Mouse (Mus musculus): ENCODE data around the gene Chrna1. TPM values are rescaled to one million over a fixed set of nuclear protein-coding genes. Genes with fewer than 3 reads are reported as not detected.
A peak's percentile ranks its signal among the peaks of the same experiment; 100 is the strongest.

Gene Chrna1
- polyA plus RNA-seq, 1 experiment from 2014 or later = 0.74 TPM

DNA sequence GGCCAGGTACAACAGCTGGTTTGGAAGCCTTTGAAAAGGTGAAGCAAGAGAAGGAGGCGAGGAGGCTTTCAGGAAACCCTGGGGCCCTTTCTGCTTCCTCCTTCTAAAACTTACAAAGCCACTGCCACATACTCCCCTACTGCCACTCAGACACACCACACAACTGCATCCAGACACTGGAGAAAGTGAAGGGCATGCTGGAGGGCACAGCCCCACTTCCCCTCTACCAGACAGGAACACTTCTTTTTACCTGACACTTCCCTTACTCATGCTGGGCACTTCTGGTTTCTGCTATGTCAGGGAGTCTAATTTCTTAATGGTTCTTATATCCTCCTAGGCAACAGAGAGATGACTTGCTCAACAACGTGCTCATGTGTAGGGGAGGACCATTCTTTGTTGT is 31.6 kb downstream of the Chrna1 start:
- no peaks in the 10 kb centered on the region for H3K9me3 ChIP-seq (replicated peaks)
- ATAC-seq (ENCODE audit: low FRiP score) = no peak
- no peaks in the 10 kb centered on the region for H3K36me3 ChIP-seq
- no peak overlapping the region for H3K27ac ChIP-seq
- H3K9ac ChIP-seq = no peak overlapping the region
- H3K4me1 ChIP-seq = 0 out of 2 replicates have a peak, but pooled peaks cover 4% of the 10 kb centered on the region
- H3K27me3 ChIP-seq = 0 out of 2 replicates have a peak, but pooled peaks cover 8% of the 10 kb centered on the region
- H3K4me2 ChIP-seq (replicated peaks) = no peak overlapping the region
- H3K4me3 ChIP-seq = no peak overlapping the region
- WGBS = 63% methylated on average over 2 of the region's 2 CpGs

DNA sequence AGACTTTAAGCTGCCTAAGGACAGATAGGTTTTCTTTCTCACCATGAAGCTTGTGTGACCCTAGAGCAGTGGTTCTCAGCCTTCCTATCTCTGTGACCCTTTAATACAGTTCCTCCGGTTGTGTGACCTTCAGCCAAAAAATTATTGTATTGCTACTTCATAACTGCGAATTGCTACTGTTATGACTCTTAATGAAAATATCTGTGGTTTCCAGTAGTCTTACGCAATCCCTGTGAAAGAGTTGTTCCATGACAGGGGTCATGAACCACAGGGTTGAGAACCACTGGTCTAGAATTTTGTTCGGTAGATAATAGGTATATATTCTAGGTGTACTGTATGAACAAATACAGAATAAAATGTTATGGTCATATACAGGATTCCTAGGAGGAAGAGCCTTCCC is 32.9 kb downstream of the Chrna1 start:
- Histone ChIP-seq H3K4me3 (no peak overlapping the region), H3K27me3 (0 out of 2 replicates have a peak, but pooled peaks cover 8% of the 10 kb centered on the region), H3K9me3 (replicated peaks) (no peaks in the 10 kb centered on the region), H3K9ac (no peak overlapping the region), H3K27ac (no peak overlapping the region), H3K4me1 (0 out of 2 replicates have a peak, but pooled peaks cover 4% of the 10 kb centered on the region), H3K36me3 (no peaks in the 10 kb centered on the region), H3K4me2 (replicated peaks) (no peak overlapping the region)
- WGBS = 94% methylated on average over 4 of the region's 4 CpGs
- no peak for ATAC-seq (ENCODE audit: low FRiP score)

DNA sequence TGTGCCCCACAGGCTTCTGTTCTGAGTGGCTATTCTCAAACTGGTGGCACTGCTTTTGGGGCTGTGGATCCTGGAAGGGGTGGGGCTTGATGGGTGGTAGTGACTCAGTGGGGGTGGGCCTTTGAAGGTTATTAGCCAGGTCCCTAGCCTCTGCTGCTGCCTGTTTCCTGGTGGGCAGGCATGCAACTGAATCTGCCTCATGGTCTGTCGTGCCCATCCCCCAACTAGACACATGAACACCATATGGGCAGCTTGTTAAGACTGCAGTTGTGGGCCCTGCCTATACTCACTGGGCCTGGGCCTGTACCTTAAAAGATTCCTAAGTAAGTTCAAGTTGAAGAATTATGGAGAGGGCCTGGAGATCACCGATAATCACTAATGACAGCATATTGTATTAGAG is 34.6 kb downstream of the Chrna1 start:
- no peak overlapping the region for H3K9ac ChIP-seq
- peaks cover 8% of the 10 kb centered on the region; the same call in 1 of the 2 replicates for H3K27me3 ChIP-seq
- peaks cover 8% of the 10 kb centered on the region; the same call in 1 of the 2 replicates for H3K4me1 ChIP-seq
- ATAC-seq (ENCODE audit: low FRiP score) = no peak
- WGBS = 60% methylated on average over 2 of the region's 2 CpGs
- H3K27ac ChIP-seq = no peak overlapping the region
- H3K4me2 ChIP-seq (replicated peaks) = no peak overlapping the region
- no peak overlapping the region for H3K4me3 ChIP-seq
- H3K36me3 ChIP-seq = no peaks in the 10 kb centered on the region
- H3K9me3 ChIP-seq (replicated peaks) = no peaks in the 10 kb centered on the region

DNA sequence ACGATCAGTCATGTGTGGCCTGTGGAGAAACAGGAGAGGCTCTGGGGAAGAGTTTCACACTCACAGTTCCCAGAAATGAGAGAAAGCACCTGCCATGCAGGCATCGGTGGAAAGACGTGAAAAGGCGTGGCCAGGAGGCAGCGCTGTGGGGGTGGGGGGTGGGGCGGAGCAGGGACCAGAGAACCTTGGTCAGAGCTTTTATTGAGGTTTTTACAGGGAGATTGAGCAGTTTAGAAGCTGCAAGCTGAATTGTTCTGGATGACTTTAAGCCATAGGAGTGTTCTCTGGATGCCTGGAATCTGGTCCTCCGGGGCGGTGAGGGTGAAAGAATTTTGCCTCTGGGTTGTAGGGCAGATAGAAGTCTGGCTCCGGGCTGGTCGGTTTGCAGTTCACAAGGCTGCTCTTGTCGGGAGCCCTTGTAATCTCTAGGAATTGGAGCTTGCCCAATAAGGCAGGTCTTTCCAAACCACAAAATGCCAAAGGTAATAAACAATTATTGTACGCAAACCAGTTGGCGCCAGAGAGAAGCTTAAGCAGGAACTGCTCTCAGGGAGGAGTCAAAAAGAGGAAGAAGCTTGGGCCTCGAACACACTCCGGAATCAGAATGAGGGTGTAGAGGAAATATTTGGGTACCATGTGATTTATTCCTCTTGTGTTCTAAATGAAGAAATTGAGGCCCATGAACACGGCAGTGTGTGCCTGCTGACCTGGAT is 39.5 kb downstream of the Chrna1 start:
- Histone ChIP-seq H3K9me3 (replicated peaks) (no peaks in the 10 kb centered on the region), H3K36me3 (no peaks in the 10 kb centered on the region), H3K4me3 (no peak overlapping the region), H3K9ac (0 out of 2 replicates have a peak overlapping the region, but pooled peaks have one; percentile 23), H3K27me3 (peaks cover 5% of the 10 kb centered on the region; the same call in 1 of the 2 replicates), H3K4me2 (replicated peaks) (peak overlapping the region; percentile 21), H3K4me1 (peaks cover 9% of the 10 kb centered on the region; the same call in 1 of the 2 replicates), H3K27ac (no peak overlapping the region)
- no peak for ATAC-seq (ENCODE audit: low FRiP score)
- WGBS = 47% methylated on average over 16 of the region's 16 CpGs

DNA sequence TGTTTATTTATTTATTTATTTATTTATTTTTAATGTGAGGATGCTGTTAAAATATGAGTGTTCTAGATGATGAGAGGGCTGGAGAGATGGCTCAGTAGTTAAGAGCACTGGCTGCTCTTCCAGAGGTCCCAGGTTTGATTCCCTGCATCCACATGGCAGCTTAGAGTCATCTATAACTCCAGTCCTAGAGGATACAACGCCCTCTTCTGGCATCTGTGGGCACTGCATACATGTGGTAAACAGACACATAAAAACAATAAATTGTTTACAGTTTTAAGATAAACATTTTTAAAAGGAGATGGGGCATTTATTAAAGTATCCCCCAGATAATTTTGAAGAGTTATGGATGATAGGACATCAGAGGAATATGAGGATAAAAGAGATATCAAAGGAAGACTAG is 40.4 kb downstream of the Chrna1 start:
- H3K4me1 ChIP-seq = peaks cover 6% of the 10 kb centered on the region; the same call in 1 of the 2 replicates
- H3K4me2 ChIP-seq (replicated peaks) = no peak overlapping the region
- no peak overlapping the region for H3K9ac ChIP-seq
- WGBS = 41% methylated on average over 1 of the region's 1 CpGs
- no peak overlapping the region for H3K4me3 ChIP-seq
- H3K9me3 ChIP-seq (replicated peaks) = no peaks in the 10 kb centered on the region
- H3K36me3 ChIP-seq = no peaks in the 10 kb centered on the region
- H3K27me3 ChIP-seq = peaks cover 5% of the 10 kb centered on the region; the same call in 1 of the 2 replicates
- no peak overlapping the region for H3K27ac ChIP-seq
- no peak for ATAC-seq (ENCODE audit: low FRiP score)

DNA sequence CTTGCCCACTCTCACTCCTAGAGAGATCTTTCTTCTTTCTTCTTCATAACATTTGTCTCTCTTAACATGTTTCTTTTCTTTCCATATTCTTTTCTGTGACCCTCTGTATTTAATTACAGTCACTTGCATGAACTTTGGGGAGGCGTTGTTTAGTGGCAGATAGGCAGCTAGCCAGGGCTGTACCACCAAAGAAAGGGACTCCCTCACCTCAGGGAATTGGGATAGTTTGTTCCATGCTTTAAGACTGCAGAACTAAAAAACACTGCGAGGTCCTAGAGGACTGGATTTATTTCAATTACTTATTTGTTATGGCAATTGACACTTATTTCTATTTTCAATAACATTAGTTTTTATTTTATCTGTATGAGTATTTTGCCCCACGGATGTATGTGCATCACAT is 41.0 kb downstream of the Chrna1 start:
- Histone ChIP-seq H3K4me2 (replicated peaks) (no peak overlapping the region), H3K4me3 (no peak overlapping the region), H3K27me3 (peaks cover 3% of the 10 kb centered on the region; the same call in 1 of the 2 replicates), H3K4me1 (peaks cover 6% of the 10 kb centered on the region; the same call in 1 of the 2 replicates), H3K27ac (no peak overlapping the region), H3K9me3 (replicated peaks) (no peaks in the 10 kb centered on the region), H3K9ac (no peak overlapping the region), H3K36me3 (no peaks in the 10 kb centered on the region)
- ATAC-seq (ENCODE audit: low FRiP score) = no peak
- 88% methylated on average over 3 of the region's 3 CpGs for WGBS

DNA sequence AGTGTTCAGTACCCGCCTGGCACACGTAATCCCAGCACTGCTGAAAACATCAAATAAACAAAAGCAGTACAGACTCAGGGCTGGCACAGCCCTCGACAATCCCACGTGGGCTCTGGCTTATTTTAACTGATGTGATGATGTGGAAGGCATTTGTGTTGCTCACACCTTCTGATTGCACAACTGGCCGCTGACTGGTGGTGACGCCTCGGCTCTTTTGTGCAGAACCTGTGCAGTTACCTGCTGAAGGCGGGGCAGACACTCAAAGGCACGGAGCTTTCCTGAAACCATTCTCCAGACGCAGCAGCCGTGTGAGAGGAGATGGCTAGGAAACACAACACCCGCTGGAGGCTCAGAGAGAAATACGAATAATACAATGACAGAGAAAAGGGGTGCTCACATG is 41.5 kb downstream of the Chrna1 start:
- ATAC-seq (ENCODE audit: low FRiP score) = no peak
- Histone ChIP-seq H3K4me1 (peaks cover 6% of the 10 kb centered on the region; the same call in 1 of the 2 replicates), H3K9ac (no peak overlapping the region), H3K4me3 (no peak overlapping the region), H3K9me3 (replicated peaks) (no peaks in the 10 kb centered on the region), H3K36me3 (no peaks in the 10 kb centered on the region), H3K4me2 (replicated peaks) (no peak overlapping the region), H3K27ac (no peak overlapping the region), H3K27me3 (no peaks in the 10 kb centered on the region; the same call in 1 of the 2 replicates)
- WGBS = 82% methylated on average over 13 of the region's 13 CpGs

DNA sequence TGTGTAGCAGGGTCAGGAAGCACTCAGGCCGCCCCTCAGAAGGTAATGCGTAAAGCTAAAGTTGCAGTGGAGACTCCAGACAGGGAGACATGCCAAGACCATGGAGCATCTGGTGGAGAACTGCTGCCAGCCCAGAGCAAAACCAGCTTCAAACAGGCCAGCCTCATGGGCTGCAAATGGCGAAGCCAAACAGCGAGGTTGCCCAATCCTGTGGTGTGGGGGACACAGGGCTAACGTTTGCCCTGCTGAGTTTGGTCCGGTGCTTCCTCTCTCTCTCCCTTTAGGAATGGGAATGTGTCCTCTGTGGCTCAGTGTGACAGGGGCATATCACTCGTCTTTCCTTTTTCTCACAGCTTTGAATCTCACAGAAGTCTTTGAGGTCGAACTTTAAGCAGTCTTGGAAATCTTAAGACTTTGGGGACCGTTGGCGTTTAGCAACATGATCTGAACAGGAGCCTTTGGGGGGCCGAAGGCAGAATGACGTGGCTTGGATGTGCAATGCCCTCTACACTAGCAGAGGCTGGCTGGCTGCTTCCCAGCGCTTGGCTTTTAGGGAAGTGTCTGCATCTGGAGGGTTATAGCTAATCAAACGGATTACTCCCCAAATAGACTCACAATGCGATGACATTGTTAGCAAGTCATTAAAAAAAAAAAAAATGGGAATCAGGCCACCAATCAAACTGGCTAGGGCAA is 43.9 kb downstream of the Chrna1 start:
- Histone ChIP-seq H3K4me2 (replicated peaks) (no peak overlapping the region), H3K27ac (no peak overlapping the region), H3K4me1 (peaks cover 6% of the 10 kb centered on the region; the same call in 1 of the 2 replicates), H3K36me3 (no peaks in the 10 kb centered on the region), H3K4me3 (no peak overlapping the region), H3K9me3 (replicated peaks) (no peaks in the 10 kb centered on the region), H3K27me3 (no peaks in the 10 kb centered on the region; the same call in 1 of the 2 replicates), H3K9ac (no peak overlapping the region)
- 78% methylated on average over 15 of the region's 15 CpGs for WGBS
- no peak for ATAC-seq (ENCODE audit: low FRiP score)

DNA sequence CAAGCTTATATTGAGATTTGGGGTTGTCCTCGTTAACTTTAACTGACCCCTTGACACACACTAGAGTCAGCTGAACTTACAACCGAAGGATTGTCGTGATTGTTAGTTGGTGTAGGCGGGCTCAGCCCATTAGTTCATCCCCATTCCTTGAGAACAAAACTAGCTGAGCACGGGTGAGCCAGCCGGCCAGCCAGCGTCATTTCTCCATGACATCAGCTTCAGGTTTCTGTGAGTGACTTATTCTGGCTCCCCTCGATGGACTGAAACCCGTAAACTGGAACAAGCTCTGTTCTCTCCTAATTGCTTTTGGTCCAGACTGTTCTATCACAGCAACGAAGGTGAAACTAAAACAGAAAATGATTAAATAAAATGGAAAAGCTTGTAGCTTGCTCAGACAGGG is 45.4 kb downstream of the Chrna1 start:
- no peaks in the 10 kb centered on the region for H3K27me3 ChIP-seq
- 0 out of 2 replicates have a peak, but pooled peaks cover under 1% of the 10 kb centered on the region for H3K4me1 ChIP-seq
- no peak overlapping the region for H3K4me3 ChIP-seq
- H3K4me2 ChIP-seq (replicated peaks) = no peak overlapping the region
- H3K36me3 ChIP-seq = no peaks in the 10 kb centered on the region
- H3K27ac ChIP-seq = no peak overlapping the region
- no peak for ATAC-seq (ENCODE audit: low FRiP score)
- no peak overlapping the region for H3K9ac ChIP-seq
- H3K9me3 ChIP-seq (replicated peaks) = no peaks in the 10 kb centered on the region
- WGBS = 84% methylated on average over 10 of the region's 10 CpGs

DNA sequence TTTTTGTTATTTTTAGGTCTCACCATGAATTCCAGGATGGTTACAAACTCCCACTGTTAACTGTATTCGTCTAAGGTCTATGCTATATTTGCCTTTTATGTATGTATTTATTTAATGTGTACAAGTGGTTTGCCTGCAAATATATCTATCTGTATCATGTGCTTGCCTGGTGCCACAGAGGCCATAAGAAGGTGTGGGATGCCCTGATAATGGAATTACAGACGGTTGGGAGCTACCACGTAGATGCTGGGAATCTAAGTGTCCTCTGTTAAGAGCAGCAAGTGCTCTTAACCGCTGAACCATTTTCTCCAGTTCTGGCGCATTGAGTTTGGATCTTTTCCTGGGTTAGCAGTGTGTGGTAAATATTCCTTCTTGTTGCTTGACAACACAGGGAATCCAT is 49.7 kb downstream of the Chrna1 start:
- Histone ChIP-seq H3K27me3 (no peaks in the 10 kb centered on the region), H3K4me3 (no peak overlapping the region), H3K4me1 (peaks cover 14% of the 10 kb centered on the region), H3K9me3 (replicated peaks) (no peaks in the 10 kb centered on the region), H3K4me2 (replicated peaks) (no peak overlapping the region), H3K36me3 (no peaks in the 10 kb centered on the region), H3K9ac (no peak overlapping the region), H3K27ac (no peak overlapping the region)
- 73% methylated on average over 5 of the region's 5 CpGs for WGBS
- ATAC-seq (ENCODE audit: low FRiP score) = no peak

DNA sequence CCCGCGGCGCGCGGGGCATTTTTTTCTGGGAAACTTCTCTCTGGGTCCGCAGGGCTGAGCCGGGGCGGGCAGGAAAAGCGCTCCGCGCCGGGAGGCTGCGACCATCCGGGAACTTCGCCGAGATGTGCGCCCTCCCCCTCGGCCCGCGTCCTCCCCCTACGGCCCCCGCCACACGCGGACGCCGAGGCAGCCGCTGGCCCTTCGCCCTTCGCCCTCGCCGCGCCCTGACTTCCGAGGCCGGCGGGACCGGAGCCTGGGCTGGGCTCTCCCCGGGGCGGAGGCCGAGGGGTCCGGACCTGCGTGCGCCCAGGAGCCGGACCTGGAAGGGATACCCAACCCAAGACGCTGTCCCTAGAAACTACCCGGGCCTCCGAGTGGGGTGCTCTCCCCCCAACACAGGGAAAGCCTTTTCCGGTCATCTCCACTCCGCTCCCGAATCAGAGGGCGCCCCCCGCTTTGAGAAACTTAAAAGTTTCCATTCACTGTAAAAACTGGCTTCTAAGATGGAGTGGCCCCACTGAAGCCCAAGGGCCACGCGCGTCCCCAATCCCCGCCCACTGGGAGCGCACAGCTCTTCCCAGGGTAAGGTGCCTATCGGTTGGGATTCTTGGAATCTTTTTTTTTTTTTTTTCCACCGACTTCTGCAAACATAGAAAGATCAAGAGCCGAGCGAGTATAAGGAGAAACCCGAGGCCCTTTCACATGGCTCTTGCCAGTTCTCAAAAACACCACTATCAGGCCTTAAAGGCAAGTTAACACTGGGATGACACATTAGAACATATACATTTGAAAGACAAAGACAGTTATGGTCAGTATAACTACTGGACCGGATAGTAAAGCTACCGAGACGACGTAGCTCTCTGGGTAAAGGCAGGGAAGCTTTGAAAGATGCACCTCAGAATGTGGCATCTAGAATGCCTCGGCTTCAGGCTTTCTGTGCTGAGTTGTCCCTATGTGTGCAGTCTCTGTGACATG is 50.5 kb downstream of the Chrna1 start, which contains the start of gene Wipf1:
Gene Wipf1 (minus strand): TSS at position 379 of the 975 bp plus-strand sequence.
- peak; percentile 85 for ATAC-seq (ENCODE audit: low FRiP score)
- Histone ChIP-seq H3K27ac (peak within 1 kb of the TSS; percentile 66; the same call in 1 of the 2 replicates), H3K9me3 (replicated peaks) (no peaks in the 10 kb centered on the region), H3K27me3 (no peaks in the 10 kb centered on the region), H3K36me3 (no peaks in the 10 kb centered on the region), H3K9ac (peak within 1 kb of the TSS; percentile 71), H3K4me2 (replicated peaks) (peak within 1 kb of the TSS; percentile 69), H3K4me1 (peaks cover 14% of the 10 kb centered on the region), H3K4me3 (peak within 1 kb of the TSS; percentile 65)
- WGBS = 1% methylated on average over 54 of the region's 66 CpGs
